Mouse (Mus musculus) urinary bladder, postnatal 25 days (tissue): ENCODE results near the gene Gm29094.
"Not testable (repeated sequence)": the region's sequence is repeated elsewhere in the genome, so short reads cannot be mapped to it uniquely, and the experiment has no call there.

Experiments
- DNase-seq: peaks from one replicate; pipeline ENCODE4 v3.0.0; 2022; ENCODE audit warnings: low spot score

The Gm29094 gene

GRCm38 (mm10) chr9:89198969-89199416, at the start of gene Gm29094, which contains the start of gene Bcl2a1b:
Gm29094 (plus strand) TSS chr9:89199379.
Bcl2a1b (plus strand) TSS chr9:89199209.
- not testable (repeated sequence) for DNase-seq

GRCm38 (mm10) chr9:89172539-89172938, 26.6 kb upstream of the Gm29094 start:
- not testable (repeated sequence) for DNase-seq

- peak; percentile 63 for DNase-seq
Observed at GRCm38 (mm10) chr9:89178833-89179232, 20.3 kb upstream of the Gm29094 start.

- not testable (repeated sequence) for DNase-seq
Observed at GRCm38 (mm10) chr9:89179469-89179868, 19.7 kb upstream of the Gm29094 start.

GRCm38 (mm10) chr9:89187006-89187405, 12.2 kb upstream of the Gm29094 start:
- DNase-seq, result not testable (repeated sequence)

- not testable (repeated sequence) for DNase-seq
Observed at GRCm38 (mm10) chr9:89195483-89195882, 3.7 kb upstream of the Gm29094 start.

GRCm38 (mm10) chr9:89197509-89197908, 1.7 kb upstream of the Gm29094 start:
- DNase-seq, result not testable (repeated sequence)

GRCm38 (mm10) chr9:89198349-89198748, 830 bp upstream of the Gm29094 start:
- DNase-seq, result not testable (repeated sequence)

- not testable (repeated sequence) for DNase-seq
Observed at GRCm38 (mm10) chr9:89202256-89202655, 3.1 kb downstream of the Gm29094 start.

GRCm38 (mm10) chr9:89208939-89209338, 9.8 kb downstream of the Gm29094 start:
- DNase-seq, result not testable (repeated sequence)

- not testable (repeated sequence) for DNase-seq
Observed at GRCm38 (mm10) chr9:89210353-89211064, 11.3 kb downstream of the Gm29094 start, which contains the start of gene Mthfs. Mthfs (plus strand) TSS chr9:89210676.

- DNase-seq, result peak; percentile 77
Observed at GRCm38 (mm10) chr9:89211065-89211858, 12.1 kb downstream of the Gm29094 start.

- DNase-seq, result not testable (repeated sequence)
Observed at GRCm38 (mm10) chr9:89212428-89212827, 13.2 kb downstream of the Gm29094 start.

GRCm38 (mm10) chr9:89218174-89218573, 19.0 kb downstream of the Gm29094 start:
- DNase-seq, result not testable (repeated sequence)

GRCm38 (mm10) chr9:89219668-89220067, 20.5 kb downstream of the Gm29094 start:
- DNase-seq, result not testable (repeated sequence)

GRCm38 (mm10) chr9:89220704-89221287, 21.6 kb downstream of the Gm29094 start:
- DNase-seq, result not testable (repeated sequence)

- DNase-seq, result no peak
Observed at GRCm38 (mm10) chr9:89226071-89226470, 26.9 kb downstream of the Gm29094 start.

- no peak for DNase-seq
Observed at GRCm38 (mm10) chr9:89228122-89228521, 28.9 kb downstream of the Gm29094 start.

GRCm38 (mm10) chr9:89230897-89231497, 31.8 kb downstream of the Gm29094 start:
- not testable (repeated sequence) for DNase-seq

- not testable (repeated sequence) for DNase-seq
Observed at GRCm38 (mm10) chr9:89237131-89237530, 38.0 kb downstream of the Gm29094 start.

- not testable (repeated sequence) for DNase-seq
Observed at GRCm38 (mm10) chr9:89238976-89239505, 39.9 kb downstream of the Gm29094 start.
